10 mouse cellular contexts compared by ENCODE assay signal in genomic region chr19:36909676-36910292, GRCm38 (mm10). TPM values are rescaled to one million over a fixed set of nuclear protein-coding genes. Genes with fewer than 3 reads are reported as not detected.
DNase-seq lines count a peak whose midpoint lies in the region; ATAC-seq and TF ChIP-seq lines count a peak whose summit lies in the region.
"Had no signal": no experiment of that assay in that cellular context is flagged by ENCODE, and none has a peak within 500 bp of the region (broad histone marks: within the 10 kb centered on the region; RNA-seq: fewer than 3 reads in every experiment).

No protein-coding gene starts in this region.

- H3K9ac ChIP-seq in forebrain, embryonic 13.5 days: no peak overlapping the region
- H3K9ac ChIP-seq in midbrain, embryonic 13.5 days (replicated peaks): no peak overlapping the region
- H3K9ac ChIP-seq: embryonic facial prominence, embryonic 12.5 days; limb, embryonic 12.5 days had no signal

- DNase-seq in heart, postnatal 36 days: peak; percentile 48 to 67
- DNase-seq in heart, adult 8-10 months (ENCODE audit: low spot score): no peak
- DNase-seq in c-Kit-positive CD71-negative TER-119-negative erythroid progenitor cells, embryonic 14.5 days (ENCODE audit: low read depth): peak; percentile 72
- peak; percentile 74 to 81 for DNase-seq in kidney, postnatal 25 days

- no peak for TF ChIP-seq POLR2A in testis, adult 2 months (IDR thresholded peaks at IDR 0.05; ENCODE audit: control insufficient read depth, low read depth, low read length)

- no peaks in the 10 kb centered on the region for H3K36me3 ChIP-seq in E14TG2a.4 (ENCODE audit: insufficient read depth, low read length)
- H3K36me3 ChIP-seq in forebrain, embryonic 13.5 days (ENCODE audit: poor library complexity, severe bottlenecking): no peaks in the 10 kb centered on the region
- no peaks in the 10 kb centered on the region for H3K36me3 ChIP-seq in midbrain, embryonic 13.5 days
- H3K36me3 ChIP-seq in testis, adult 2 months (ENCODE audit: control insufficient read depth, insufficient read depth, low read length): no peaks in the 10 kb centered on the region
- H3K36me3 ChIP-seq: embryonic facial prominence, embryonic 12.5 days; limb, embryonic 12.5 days had no signal

- H3K27me3 ChIP-seq in E14TG2a.4 (ENCODE audit: insufficient read depth, low read length): peaks cover 12% of the 10 kb centered on the region
- H3K27me3 ChIP-seq in forebrain, embryonic 13.5 days: no peaks in the 10 kb centered on the region
- peaks cover 9% of the 10 kb centered on the region for H3K27me3 ChIP-seq in midbrain, embryonic 13.5 days
- H3K27me3 ChIP-seq in testis, adult 2 months (ENCODE audit: control insufficient read depth, insufficient read depth, low read length): no peaks in the 10 kb centered on the region
- H3K27me3 ChIP-seq: embryonic facial prominence, embryonic 12.5 days; limb, embryonic 12.5 days had no signal

- intact Hi-C loops in heart, postnatal 36 days (cut with DNase I): no loop called here

- H3K4me1 ChIP-seq in E14TG2a.4 (replicated peaks; ENCODE audit: low read depth, low read length): peaks cover 35% of the 10 kb centered on the region
- peaks cover 11% of the 10 kb centered on the region for H3K4me1 ChIP-seq in forebrain, embryonic 13.5 days
- H3K4me1 ChIP-seq in midbrain, embryonic 13.5 days (replicated peaks): peaks cover 12% of the 10 kb centered on the region
- H3K4me1 ChIP-seq in testis, adult 2 months (ENCODE audit: control insufficient read depth, insufficient read depth, low read length): no peaks in the 10 kb centered on the region; the same call in 1 of the 2 replicates
- H3K4me1 ChIP-seq: embryonic facial prominence, embryonic 12.5 days had no signal

- 0 out of 2 replicates have a peak, but pooled peaks have one; percentile 20 for ATAC-seq in forebrain, embryonic 13.5 days
- 0 out of 2 replicates have a peak, but pooled peaks have one; percentile 22 for ATAC-seq in midbrain, embryonic 13.5 days

- no peak overlapping the region for H3K27ac ChIP-seq in forebrain, embryonic 13.5 days
- no peak overlapping the region for H3K27ac ChIP-seq in midbrain, embryonic 13.5 days
- H3K27ac ChIP-seq in testis, adult 2 months (ENCODE audit: control insufficient read depth, insufficient read depth, low read depth, low read length): no peak overlapping the region
- H3K27ac ChIP-seq: embryonic facial prominence, embryonic 12.5 days; limb, embryonic 12.5 days had no signal

- H3K9me3 ChIP-seq in E14TG2a.4 (ENCODE audit: low read length): no peaks in the 10 kb centered on the region
- H3K9me3 ChIP-seq in forebrain, embryonic 13.5 days (replicated peaks): no peaks in the 10 kb centered on the region
- no peaks in the 10 kb centered on the region for H3K9me3 ChIP-seq in midbrain, embryonic 13.5 days
- H3K9me3 ChIP-seq: embryonic facial prominence, embryonic 12.5 days; limb, embryonic 12.5 days had no signal

- H3K4me2 ChIP-seq in forebrain, embryonic 13.5 days: no peak overlapping the region
- no peak overlapping the region for H3K4me2 ChIP-seq in midbrain, embryonic 13.5 days (replicated peaks)
- H3K4me2 ChIP-seq: embryonic facial prominence, embryonic 12.5 days; limb, embryonic 12.5 days had no signal

- TF ChIP-seq CTCF in E14TG2a.4 (conservative IDR thresholded peaks at IDR 0.05; ENCODE audit: low read length): peak; percentile 57
- peak; percentile 83; the same call in 1 of the 2 replicates for TF ChIP-seq CTCF in testis, adult 2 months (IDR thresholded peaks at IDR 0.05; ENCODE audit: control insufficient read depth, insufficient read depth, insufficient replicate concordance, low read depth, low read length)

- 26% methylated on average over 9 of the region's 9 CpGs for WGBS in forebrain, embryonic 13.5 days
- 16% methylated on average over 9 of the region's 9 CpGs for WGBS in midbrain, embryonic 13.5 days

- H3K4me3 ChIP-seq in E14TG2a.4 (replicated peaks; ENCODE audit: low read length): peak overlapping the region; percentile 45
- no peak overlapping the region for H3K4me3 ChIP-seq in forebrain, embryonic 13.5 days
- H3K4me3 ChIP-seq in midbrain, embryonic 13.5 days (replicated peaks): no peak overlapping the region
- H3K4me3 ChIP-seq in testis, adult 2 months (ENCODE audit: control insufficient read depth, low read depth, low read length): no peak overlapping the region
- H3K4me3 ChIP-seq: embryonic facial prominence, embryonic 12.5 days; limb, embryonic 12.5 days had no signal

RNA-seq across cellular contexts. Expression of gene Fgfbp3, which starts 9.6 kb away (rescaled TPM):
- total RNA-seq in heart, postnatal 36 days (2021): 1 to 10 TPM; 1.3 to 2.9 TPM
- 1 to 10 TPM; 1.9 to 2.7 (median 2.6) TPM for total RNA-seq in heart, adult 8-10 months (2022)
- 25.5 and 26.2 TPM in 2 replicates for polyA plus RNA-seq in forebrain, embryonic 13.5 days (2015; fragmentation: Nextera tagmentation; extraction: Ambion mirVana)
- polyA plus RNA-seq in midbrain, embryonic 13.5 days (2015; fragmentation: Nextera tagmentation; extraction: Ambion mirVana): 45.5 and 47.5 TPM in 2 replicates
- 0.16 and 0.55 TPM in 2 replicates for polyA plus RNA-seq in testis, adult 2 months (2012; rRNA removed)

RNA-seq across cellular contexts. Expression of gene Btaf1, which starts 16.1 kb away (rescaled TPM):
- 10 to 100 TPM; 10.3 to 10.9 TPM for total RNA-seq in heart, postnatal 36 days (2021)
- 10 to 100 TPM in 3 of 4 experiments, 1 to 10 TPM in 1; 9.2 to 13.0 (median 11.2) TPM for total RNA-seq in heart, adult 8-10 months (2022)
- 11.0 and 12.3 TPM in 2 replicates for polyA plus RNA-seq in forebrain, embryonic 13.5 days (2015; fragmentation: Nextera tagmentation; extraction: Ambion mirVana)
- polyA plus RNA-seq in midbrain, embryonic 13.5 days (2015; fragmentation: Nextera tagmentation; extraction: Ambion mirVana): 11.4 and 12.3 TPM in 2 replicates
- 15.4 and 16.7 TPM in 2 replicates for polyA plus RNA-seq in testis, adult 2 months (2012; rRNA removed)

Comparison
In these comparisons a context has a peak if more than half of its experiments do, and no peak if none do; other contexts are left out.
1. RNA of gene Fgfbp3, which starts 9.6 kb away (polyA plus RNA-seq): 45.5 to 47.5 TPM in midbrain, embryonic 13.5 days and 25.5 to 26.2 TPM in forebrain, embryonic 13.5 days; 0.16 to 0.55 TPM in testis, adult 2 months; every median in the first group is over 10 times any median in the second.